Mouse (Mus musculus): Measurements from ENCODE around the gene Rapgef4.
"Not testable (repeated sequence)": the region's sequence is repeated elsewhere in the genome, so short reads cannot be mapped to it uniquely, and the experiment has no call there.

The Rapgef4 gene

GRCm38 (mm10) chr2:72026506-72026905 lies 45.5 kb downstream of the Rapgef4 start:
- no peak for DNase-seq (ENCODE audit: low spot score in 2 of 2)

GRCm38 (mm10) chr2:72029081-72029480 lies 48.0 kb downstream of the Rapgef4 start:
- DNase-seq (ENCODE audit: low spot score in 2 of 2): no peak

GRCm38 (mm10) chr2:72029586-72030144 lies 48.6 kb downstream of the Rapgef4 start:
- DNase-seq (ENCODE audit: low spot score in 2 of 2): no peak

- no peak for DNase-seq (ENCODE audit: low spot score in 2 of 2)
Measured at GRCm38 (mm10) chr2:72031717-72032116, 50.7 kb downstream of the Rapgef4 start.

- peak; percentile 21 to 67 for DNase-seq (ENCODE audit: low spot score in 2 of 2)
Measured at GRCm38 (mm10) chr2:72035616-72036015, 54.6 kb downstream of the Rapgef4 start.

GRCm38 (mm10) chr2:72037357-72037756 lies 56.3 kb downstream of the Rapgef4 start:
- DNase-seq (ENCODE audit: low spot score in 2 of 2): no peak

GRCm38 (mm10) chr2:72038235-72038634 lies 57.2 kb downstream of the Rapgef4 start:
- DNase-seq (ENCODE audit: low spot score in 2 of 2): peak; percentile 70 to 88

- DNase-seq (ENCODE audit: low spot score in 2 of 2): no peak
Measured at GRCm38 (mm10) chr2:72038651-72039251, 57.7 kb downstream of the Rapgef4 start.

GRCm38 (mm10) chr2:72039522-72040045 lies 58.5 kb downstream of the Rapgef4 start:
- no peak for DNase-seq (ENCODE audit: low spot score in 2 of 2)

- no peak for DNase-seq (ENCODE audit: low spot score in 2 of 2)
Measured at GRCm38 (mm10) chr2:72041087-72041486, 60.0 kb downstream of the Rapgef4 start.

- no peak for DNase-seq (ENCODE audit: low spot score in 2 of 2)
Measured at GRCm38 (mm10) chr2:72042093-72042492, 61.1 kb downstream of the Rapgef4 start.

- DNase-seq (ENCODE audit: low spot score in 2 of 2): no peak
Measured at GRCm38 (mm10) chr2:72044191-72044590, 63.2 kb downstream of the Rapgef4 start.

GRCm38 (mm10) chr2:72045024-72045423 lies 64.0 kb downstream of the Rapgef4 start:
- DNase-seq (ENCODE audit: low spot score in 2 of 2): no peak

- DNase-seq (ENCODE audit: low spot score in 2 of 2): no peak
Measured at GRCm38 (mm10) chr2:72045659-72046058, 64.6 kb downstream of the Rapgef4 start.

GRCm38 (mm10) chr2:72050451-72050850 lies 69.4 kb downstream of the Rapgef4 start:
- DNase-seq (ENCODE audit: low spot score in 2 of 2): no peak

- DNase-seq (ENCODE audit: low spot score in 2 of 2): no peak
Measured at GRCm38 (mm10) chr2:72054280-72054679, 73.2 kb downstream of the Rapgef4 start.

- no peak for DNase-seq (ENCODE audit: low spot score in 2 of 2)
Measured at GRCm38 (mm10) chr2:72054736-72055135, 73.7 kb downstream of the Rapgef4 start.

GRCm38 (mm10) chr2:72055476-72055875 lies 74.4 kb downstream of the Rapgef4 start:
- no peak for DNase-seq (ENCODE audit: low spot score in 2 of 2)

- DNase-seq (ENCODE audit: low spot score in 2 of 2): no peak
Measured at GRCm38 (mm10) chr2:72056081-72056874, 75.2 kb downstream of the Rapgef4 start.

- DNase-seq (ENCODE audit: low spot score in 2 of 2): no peak
Measured at GRCm38 (mm10) chr2:72062931-72063330, 81.9 kb downstream of the Rapgef4 start.

GRCm38 (mm10) chr2:72068505-72068904 lies 87.5 kb downstream of the Rapgef4 start:
- DNase-seq (ENCODE audit: low spot score in 2 of 2): no peak

GRCm38 (mm10) chr2:72070086-72070485 lies 89.0 kb downstream of the Rapgef4 start:
- no peak for DNase-seq (ENCODE audit: low spot score in 2 of 2)

GRCm38 (mm10) chr2:72073121-72073520 lies 92.1 kb downstream of the Rapgef4 start:
- not testable (repeated sequence) for DNase-seq (ENCODE audit: low spot score in 2 of 2)
